Mouse (Mus musculus) brain, embryonic 14.5 days (tissue): ENCODE measurements at regions not wholly inside any gene's neighbourhood (a gene's known extent, or its start where the extent isn't known, plus 50 kb on each side); places are given as distances from the start of the nearest gene placed in this dataset.

Experiments
- CTCF ChIP-seq: fragments of 200-500 bp; IDR thresholded peaks from 2 replicates; pipeline ENCODE4 v1.5.1; 2012; ENCODE audit warnings: inconsistent platforms, mild to moderate bottlenecking, moderate library complexity, borderline replicate concordance; ENCODE audit not compliant: insufficient read depth, insufficient read length; ENCODE audit errors: extremely low read depth
- POLR2A ChIP-seq: fragments of 200-500 bp; IDR thresholded peaks from 2 replicates; pipeline ENCODE4 v1.6.1; 2012; ENCODE audit warnings: mild to moderate bottlenecking, inconsistent platforms, borderline replicate concordance; ENCODE audit not compliant: poor library complexity, insufficient read depth, insufficient read length, severe bottlenecking; ENCODE audit errors: extremely low read depth

- TF ChIP-seq CTCF (no peak), POLR2A (no peak)
Observed at GRCm38 (mm10) chrX:58503573-58503972, 405.6 kb upstream of the 4930550L24Rik start.
